Mouse (Mus musculus): ENCODE results near the gene Gm4553.
"Not testable (repeated sequence)": the region's sequence is repeated elsewhere in the genome, so short reads cannot be mapped to it uniquely, and the experiment has no call there.

The Gm4553 gene

DNA sequence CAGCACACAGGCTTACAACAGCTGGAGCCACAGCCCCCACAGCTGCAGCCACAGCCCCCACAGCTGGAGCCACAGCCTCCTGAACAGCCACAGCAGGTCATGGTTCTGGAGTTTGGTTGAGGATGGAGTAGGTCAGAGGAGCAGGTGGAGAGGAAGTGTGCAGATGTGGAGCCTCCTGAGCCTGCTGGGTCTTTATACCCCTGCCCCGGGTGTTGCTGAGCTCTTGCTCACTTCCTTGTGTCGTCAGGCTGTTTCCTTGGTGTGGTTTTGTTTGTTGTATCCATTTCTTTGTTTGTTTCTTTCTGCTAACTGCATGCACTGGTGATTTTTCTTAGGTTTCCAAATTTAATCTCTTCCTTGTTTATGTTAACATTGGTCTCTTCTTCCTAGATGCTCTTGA, 29.6 kb downstream of the Gm4553 start, which contains the start of gene Gm39115:
Gene Gm39115 (minus strand): TSS at position 101 of the 400 bp plus-strand sequence.
- not testable (repeated sequence) for DNase-seq (ENCODE audit: low read depth, low spot score)

DNA sequence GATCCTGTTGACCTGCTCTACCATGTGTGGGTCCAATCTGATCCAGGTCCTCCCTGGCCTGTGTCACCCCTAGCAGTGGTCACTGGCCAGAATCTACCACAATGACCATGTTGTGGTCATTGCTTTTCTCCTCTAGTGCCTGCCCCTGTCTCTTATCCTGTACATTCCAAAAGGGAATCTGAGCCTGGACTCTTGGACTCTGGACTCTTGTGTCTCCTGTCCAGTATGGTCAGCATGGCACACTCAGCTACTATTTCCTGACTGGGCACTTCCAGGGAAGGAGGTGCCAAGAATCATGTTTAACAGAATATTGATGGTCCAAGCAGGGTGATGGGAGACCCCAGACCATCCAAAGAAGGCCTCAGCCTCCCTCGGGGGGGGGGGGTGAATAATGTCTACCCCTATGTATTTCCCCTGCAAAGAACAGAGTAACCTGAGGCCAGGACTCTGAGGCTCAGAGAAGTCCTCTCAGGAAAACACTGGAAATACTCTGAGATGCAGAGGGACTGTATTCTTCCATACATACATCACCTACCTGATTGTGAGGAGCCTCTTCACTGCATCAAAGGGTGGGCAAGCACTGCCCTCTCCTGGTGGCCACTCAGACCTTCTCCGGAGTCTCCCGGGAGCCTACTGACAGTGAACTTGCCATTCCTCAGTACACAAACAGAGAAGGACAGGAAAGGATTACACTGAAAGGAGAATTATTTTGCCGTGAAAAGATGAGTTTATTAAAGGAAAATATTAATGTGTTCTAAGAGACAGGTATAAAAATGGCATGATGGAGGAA, 31.1 kb downstream of the Gm4553 start:
- peak; percentile 11 for DNase-seq (ENCODE audit: low read depth, low spot score)

DNA sequence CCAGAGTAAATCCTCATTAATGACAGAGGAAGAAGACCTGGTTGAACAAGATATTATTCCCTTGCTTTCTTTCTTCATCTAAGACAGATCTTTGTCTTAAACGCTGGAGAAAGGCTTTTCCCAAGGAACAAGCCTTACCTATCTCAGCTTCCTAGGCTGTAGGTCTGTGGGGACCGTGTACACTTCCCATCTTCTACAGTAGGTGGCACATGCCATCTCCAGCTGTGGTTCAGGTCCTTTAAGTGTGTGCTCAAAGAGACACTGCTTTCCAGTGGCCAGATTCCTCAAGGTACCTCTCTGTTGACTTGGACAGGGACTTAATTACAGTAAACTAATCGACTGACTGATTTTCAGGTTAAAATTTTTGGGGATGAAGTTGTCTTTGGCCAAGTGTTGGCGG, 36.7 kb downstream of the Gm4553 start:
- no peak for DNase-seq (ENCODE audit: low read depth, low spot score)

DNA sequence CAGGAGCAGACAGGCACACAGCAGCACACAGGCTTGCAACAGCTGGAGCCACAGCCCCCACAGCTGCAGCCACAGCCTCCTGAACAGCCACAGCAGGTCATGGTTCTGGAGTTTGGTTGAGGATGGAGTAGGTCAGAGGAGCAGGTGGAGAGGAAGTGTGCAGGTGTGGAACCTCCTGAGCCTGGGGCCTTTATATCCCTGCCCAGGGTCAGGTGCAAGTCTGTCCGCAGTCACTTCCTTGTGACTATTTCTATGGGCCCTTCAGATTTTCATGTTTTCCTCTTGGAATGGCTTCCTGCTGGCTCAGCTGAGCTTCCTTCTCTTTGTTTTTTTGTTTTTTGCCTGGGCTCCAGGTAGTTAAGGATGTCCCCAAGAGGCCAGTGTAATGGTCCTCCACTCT, 44.9 kb downstream of the Gm4553 start, which contains the start of gene Gm45618:
Gene Gm45618 (minus strand): TSS at position 101 of the 400 bp plus-strand sequence.
- not testable (repeated sequence) for DNase-seq (ENCODE audit: low read depth, low spot score)

DNA sequence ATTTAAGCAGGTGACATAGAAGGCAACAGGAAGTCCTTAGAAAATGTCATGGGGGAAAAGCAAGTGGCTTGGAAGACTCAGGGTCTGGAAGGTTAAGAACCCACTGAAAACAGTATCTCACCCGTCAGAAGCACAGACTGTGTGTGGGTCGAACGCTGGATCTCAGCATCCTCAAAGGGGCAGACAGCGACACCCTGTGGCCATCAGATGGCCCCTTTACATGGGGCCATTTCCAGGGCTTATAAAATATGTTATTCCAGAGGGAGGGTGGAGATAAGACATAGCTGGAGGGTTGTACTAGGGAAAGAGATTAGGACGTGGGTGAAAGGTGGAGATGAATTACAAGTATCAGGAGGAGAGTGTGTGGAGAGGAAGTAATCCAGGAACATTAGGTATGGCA, 45.9 kb downstream of the Gm4553 start:
- peak; percentile 19 for DNase-seq (ENCODE audit: low read depth, low spot score)
